Mouse (Mus musculus): ENCODE data around the gene Smurf1.

Smurf1 gene

GRCm38 (mm10) chr5:144869466-144869865, 96.2 kb downstream of the Smurf1 start:
- no peak for DNase-seq (ENCODE audit: low spot score in 2 of 2)

GRCm38 (mm10) chr5:144866923-144867322, 98.7 kb downstream of the Smurf1 start:
- DNase-seq (ENCODE audit: low spot score in 2 of 2), result no peak

GRCm38 (mm10) chr5:144860913-144861312, 104.7 kb downstream of the Smurf1 start:
- DNase-seq (ENCODE audit: low spot score in 2 of 2), result no peak

- DNase-seq (ENCODE audit: low spot score in 2 of 2), result no peak
These were observed 106.4 kb downstream of the Smurf1 start for GRCm38 (mm10) chr5:144859284-144859683.

- no peak for DNase-seq (ENCODE audit: low spot score in 2 of 2)
These were observed 107.1 kb downstream of the Smurf1 start for GRCm38 (mm10) chr5:144858527-144858926.

- DNase-seq (ENCODE audit: low spot score in 2 of 2), result no peak
These were observed 109.7 kb downstream of the Smurf1 start for GRCm38 (mm10) chr5:144855936-144856335.

- DNase-seq (ENCODE audit: low spot score in 2 of 2), result no peak
These were observed 111.7 kb downstream of the Smurf1 start for GRCm38 (mm10) chr5:144853931-144854330.

- no peak for DNase-seq (ENCODE audit: low spot score in 2 of 2)
These were observed 113.8 kb downstream of the Smurf1 start for GRCm38 (mm10) chr5:144851820-144852219.

GRCm38 (mm10) chr5:144849932-144850331, 115.7 kb downstream of the Smurf1 start:
- no peak for DNase-seq (ENCODE audit: low spot score in 2 of 2)

- no peak for DNase-seq (ENCODE audit: low spot score in 2 of 2)
These were observed 116.9 kb downstream of the Smurf1 start for GRCm38 (mm10) chr5:144848735-144849134.

GRCm38 (mm10) chr5:144845352-144845751, 120.3 kb downstream of the Smurf1 start:
- peak in 1 of 2 experiments; percentile 20 for DNase-seq (ENCODE audit: low spot score in 2 of 2)

GRCm38 (mm10) chr5:144836100-144836499, 129.5 kb downstream of the Smurf1 start:
- DNase-seq (ENCODE audit: low spot score in 2 of 2), result peak in 1 of 2 experiments; percentile 21

GRCm38 (mm10) chr5:144831840-144832469, 133.7 kb downstream of the Smurf1 start:
- DNase-seq (ENCODE audit: low spot score in 2 of 2), result no peak

- DNase-seq (ENCODE audit: low spot score in 2 of 2), result no peak
These were observed 136.0 kb downstream of the Smurf1 start for GRCm38 (mm10) chr5:144829631-144830030.

GRCm38 (mm10) chr5:144828365-144829102, 137.1 kb downstream of the Smurf1 start:
- DNase-seq (ENCODE audit: low spot score in 2 of 2), result peak in 1 of 2 experiments; percentile 42
